Mouse (Mus musculus) kidney, postnatal 25 days (tissue): ENCODE measurements around the gene Rabgap1l.

Source experiments
- DNase-seq, 2 experiments: peaks; one replicate each; pipeline ENCODE4 v3.0.0; 2021; ENCODE audit warnings: mixed read lengths in 2 of 2

The Rabgap1l gene

GRCm38 (mm10) chr1:160792686-160793355 lies at the start of gene Rabgap1l:
Rabgap1l (minus strand) TSS chr1:160793211.
- peak; percentile 94 to 98 for DNase-seq

GRCm38 (mm10) chr1:160842567-160842966 lies 49.6 kb upstream of the Rabgap1l start:
- DNase-seq: no peak

- DNase-seq: no peak
Observed at GRCm38 (mm10) chr1:160840618-160841017, 47.6 kb upstream of the Rabgap1l start.

- DNase-seq: no peak
Observed at GRCm38 (mm10) chr1:160839095-160839494, 46.1 kb upstream of the Rabgap1l start.

- DNase-seq: no peak
Observed at GRCm38 (mm10) chr1:160834446-160834845, 41.4 kb upstream of the Rabgap1l start.

GRCm38 (mm10) chr1:160832267-160833021 lies 39.4 kb upstream of the Rabgap1l start:
- no peak for DNase-seq

- no peak for DNase-seq
Observed at GRCm38 (mm10) chr1:160830608-160831498, 37.8 kb upstream of the Rabgap1l start.

GRCm38 (mm10) chr1:160825441-160825856 lies 32.4 kb upstream of the Rabgap1l start:
- DNase-seq: no peak

- no peak for DNase-seq
Observed at GRCm38 (mm10) chr1:160823638-160824037, 30.6 kb upstream of the Rabgap1l start.

- no peak for DNase-seq
Observed at GRCm38 (mm10) chr1:160814198-160814597, 21.2 kb upstream of the Rabgap1l start.

GRCm38 (mm10) chr1:160812428-160812827 lies 19.4 kb upstream of the Rabgap1l start:
- DNase-seq: no peak

GRCm38 (mm10) chr1:160811930-160812329 lies 18.9 kb upstream of the Rabgap1l start:
- no peak for DNase-seq

- DNase-seq: no peak
Observed at GRCm38 (mm10) chr1:160805268-160805667, 12.3 kb upstream of the Rabgap1l start.

- no peak for DNase-seq
Observed at GRCm38 (mm10) chr1:160799972-160800371, 7.0 kb upstream of the Rabgap1l start.

GRCm38 (mm10) chr1:160795016-160795415 lies 2.0 kb upstream of the Rabgap1l start:
- no peak for DNase-seq

GRCm38 (mm10) chr1:160793791-160794757 lies 1.1 kb upstream of the Rabgap1l start:
- DNase-seq: no peak

GRCm38 (mm10) chr1:160792156-160792685 lies 790 bp downstream of the Rabgap1l start:
- peak; percentile 70 to 87 for DNase-seq

GRCm38 (mm10) chr1:160791381-160792155 lies 1.4 kb downstream of the Rabgap1l start:
- no peak for DNase-seq

GRCm38 (mm10) chr1:160790630-160791029 lies 2.4 kb downstream of the Rabgap1l start:
- no peak for DNase-seq

GRCm38 (mm10) chr1:160789876-160790275 lies 3.1 kb downstream of the Rabgap1l start:
- no peak for DNase-seq

GRCm38 (mm10) chr1:160787926-160788325 lies 5.1 kb downstream of the Rabgap1l start:
- DNase-seq: no peak
